Mouse (Mus musculus) embryo, embryonic 10 days (tissue): ENCODE results near the gene Def8.
"Not testable (repeated sequence)": the region's sequence is repeated elsewhere in the genome, so short reads cannot be mapped to it uniquely, and the experiment has no call there.

ENCODE experiments used
- DNase-seq: peaks from one replicate; pipeline ENCODE4 v3.0.0-alpha.2; 2015; ENCODE audit warnings: low spot score

Gene Def8

GRCm38 (mm10) chr8:123414255-123414654, 9.1 kb upstream of the Def8 start:
- peak; percentile 71 for DNase-seq

- DNase-seq: not testable (repeated sequence)
These were observed 8.2 kb upstream of the Def8 start for GRCm38 (mm10) chr8:123414997-123415696.

DNA sequence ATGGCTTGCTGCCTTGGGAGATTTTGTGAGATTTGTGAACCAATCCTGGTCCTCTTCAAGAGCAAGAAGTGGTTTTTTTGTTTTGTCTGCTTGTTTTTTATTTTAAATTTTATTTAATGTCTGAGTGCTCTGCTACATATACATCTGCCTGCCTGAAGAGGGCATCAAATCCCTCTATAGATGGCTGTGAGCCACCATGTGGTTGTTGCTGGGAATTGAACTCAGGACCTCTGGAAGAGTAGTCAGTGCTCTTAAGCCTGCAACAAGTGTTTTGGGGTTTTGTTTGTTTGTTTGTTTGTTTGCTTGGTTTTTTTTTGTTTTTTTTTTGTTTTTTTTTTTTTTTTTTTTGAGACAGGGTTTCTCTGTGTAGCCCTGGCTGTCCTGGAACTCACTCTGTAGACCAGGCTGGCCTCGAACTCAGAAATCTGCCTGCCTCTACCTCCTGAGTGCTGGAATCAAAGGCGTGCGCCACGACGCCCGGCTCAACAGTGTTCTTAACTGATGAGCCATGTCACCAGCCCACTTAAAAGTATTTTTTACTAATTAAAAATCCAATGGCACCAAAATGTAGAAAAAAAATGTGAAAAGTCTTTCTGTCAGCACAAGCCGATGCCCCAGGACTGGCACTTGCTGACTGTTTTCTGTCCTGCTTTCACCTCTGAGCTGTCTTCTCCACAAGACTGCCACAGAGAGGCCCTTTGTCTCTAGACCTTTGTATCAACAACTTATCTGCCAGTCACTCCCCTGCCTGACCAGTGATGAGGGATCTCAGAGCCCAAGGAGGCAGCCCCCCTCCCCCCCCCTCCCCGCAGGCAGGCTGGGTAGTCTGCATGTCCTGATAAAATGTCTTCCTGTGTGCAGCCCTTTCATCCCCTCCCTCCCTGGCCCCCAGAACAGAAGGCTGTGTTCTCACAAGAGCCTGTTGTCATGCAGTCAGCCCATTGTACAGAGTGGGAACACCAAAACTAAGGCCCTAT, 7.1 kb upstream of the Def8 start:
- DNase-seq: no peak

- no peak for DNase-seq
These were observed 6.3 kb upstream of the Def8 start for GRCm38 (mm10) chr8:123416944-123417555.

GRCm38 (mm10) chr8:123419711-123420110, 3.6 kb upstream of the Def8 start:
- DNase-seq: no peak

DNA sequence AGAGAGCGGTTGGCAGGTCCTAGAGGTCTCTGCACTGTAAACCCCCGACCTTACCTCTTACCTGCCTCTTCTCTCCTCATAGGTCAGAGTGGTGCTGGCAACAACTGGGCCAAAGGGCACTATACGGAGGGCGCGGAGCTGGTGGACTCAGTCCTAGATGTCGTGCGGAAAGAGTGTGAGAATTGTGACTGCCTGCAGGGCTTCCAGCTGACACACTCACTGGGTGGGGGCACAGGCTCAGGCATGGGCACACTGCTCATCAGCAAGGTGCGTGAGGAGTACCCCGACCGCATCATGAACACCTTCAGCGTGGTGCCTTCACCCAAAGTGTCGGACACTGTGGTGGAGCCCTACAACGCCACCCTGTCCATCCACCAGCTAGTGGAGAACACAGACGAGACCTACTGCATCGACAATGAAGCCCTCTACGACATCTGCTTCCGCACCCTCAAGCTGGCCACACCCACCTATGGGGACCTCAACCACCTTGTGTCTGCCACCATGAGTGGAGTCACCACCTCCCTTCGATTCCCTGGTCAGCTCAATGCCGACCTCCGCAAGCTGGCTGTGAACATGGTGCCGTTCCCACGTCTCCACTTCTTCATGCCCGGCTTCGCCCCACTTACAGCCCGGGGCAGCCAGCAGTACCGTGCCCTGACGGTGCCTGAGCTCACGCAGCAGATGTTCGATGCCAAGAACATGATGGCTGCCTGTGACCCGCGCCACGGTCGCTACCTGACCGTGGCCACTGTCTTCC, 2.6 kb upstream of the Def8 start:
- no peak for DNase-seq

DNA sequence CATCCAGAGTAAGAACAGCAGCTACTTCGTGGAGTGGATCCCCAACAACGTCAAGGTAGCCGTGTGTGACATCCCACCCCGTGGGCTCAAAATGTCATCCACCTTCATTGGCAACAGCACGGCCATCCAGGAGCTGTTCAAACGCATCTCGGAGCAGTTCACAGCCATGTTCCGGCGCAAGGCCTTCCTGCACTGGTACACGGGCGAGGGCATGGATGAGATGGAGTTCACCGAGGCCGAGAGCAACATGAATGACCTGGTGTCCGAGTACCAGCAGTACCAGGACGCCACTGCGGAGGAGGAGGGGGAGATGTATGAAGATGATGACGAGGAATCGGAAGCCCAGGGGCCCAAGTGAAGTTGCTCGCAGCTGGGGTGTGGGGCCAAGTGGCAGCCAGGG, 2.0 kb upstream of the Def8 start:
- DNase-seq: no peak

DNA sequence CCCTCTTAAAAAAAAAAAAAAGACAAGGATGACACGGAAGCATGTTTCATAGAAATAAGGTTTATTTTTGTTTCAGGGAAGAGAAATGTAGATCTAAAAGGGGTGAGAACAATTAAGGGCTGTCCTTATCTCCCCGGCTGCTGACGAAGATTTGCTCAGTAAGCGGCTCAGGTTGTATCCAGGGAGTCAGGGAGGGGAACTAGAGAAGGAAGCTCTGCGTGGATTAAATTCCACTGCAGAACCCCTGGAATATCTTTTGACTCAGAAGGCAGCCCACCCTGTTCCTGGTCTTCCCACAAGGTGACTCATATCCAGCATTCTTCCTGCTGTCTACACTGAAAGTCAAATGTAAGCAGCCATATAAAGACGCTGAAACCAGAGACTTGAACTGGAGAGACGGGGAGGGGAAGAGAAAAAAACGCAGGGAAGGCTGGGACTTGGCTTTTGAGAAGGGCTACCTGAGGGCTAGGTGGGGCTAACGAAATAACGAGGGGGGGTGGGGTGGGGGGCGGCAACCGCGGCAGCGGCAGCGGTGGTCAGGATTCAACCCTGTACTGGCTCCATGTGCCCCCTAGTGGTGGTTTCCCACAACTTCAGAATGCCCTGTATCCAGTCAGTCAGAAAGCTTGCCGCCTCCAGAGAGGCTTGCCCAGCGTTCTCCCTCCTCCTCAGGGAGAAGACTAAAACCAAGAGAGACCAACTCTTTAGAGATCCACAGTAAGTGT, 1.1 kb upstream of the Def8 start:
- DNase-seq: peak; percentile 84

DNA sequence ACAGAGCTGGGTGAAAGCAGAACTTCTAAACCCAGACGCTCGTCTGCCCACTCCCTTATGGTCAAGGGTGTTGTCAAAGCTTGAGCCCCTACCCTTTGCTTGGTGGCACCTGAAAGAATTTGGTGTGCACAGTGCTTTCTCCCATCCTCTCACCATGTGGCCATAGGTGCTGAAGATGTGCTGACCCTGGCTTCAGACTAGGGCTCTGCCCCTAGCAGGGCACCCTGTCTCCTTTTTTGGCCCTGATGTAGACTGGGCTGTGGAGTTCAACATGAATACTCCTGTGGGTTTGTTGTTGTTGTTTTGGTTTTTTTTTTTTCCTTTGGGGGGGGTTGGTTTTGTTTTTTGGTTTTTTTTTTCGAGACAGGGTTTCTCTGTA, 557 bp upstream of the Def8 start:
- no peak for DNase-seq

- DNase-seq: no peak
These were observed 3.5 kb downstream of the Def8 start for GRCm38 (mm10) chr8:123426511-123427509.

- DNase-seq: no peak
These were observed 4.4 kb downstream of the Def8 start for GRCm38 (mm10) chr8:123427639-123428275.

DNA sequence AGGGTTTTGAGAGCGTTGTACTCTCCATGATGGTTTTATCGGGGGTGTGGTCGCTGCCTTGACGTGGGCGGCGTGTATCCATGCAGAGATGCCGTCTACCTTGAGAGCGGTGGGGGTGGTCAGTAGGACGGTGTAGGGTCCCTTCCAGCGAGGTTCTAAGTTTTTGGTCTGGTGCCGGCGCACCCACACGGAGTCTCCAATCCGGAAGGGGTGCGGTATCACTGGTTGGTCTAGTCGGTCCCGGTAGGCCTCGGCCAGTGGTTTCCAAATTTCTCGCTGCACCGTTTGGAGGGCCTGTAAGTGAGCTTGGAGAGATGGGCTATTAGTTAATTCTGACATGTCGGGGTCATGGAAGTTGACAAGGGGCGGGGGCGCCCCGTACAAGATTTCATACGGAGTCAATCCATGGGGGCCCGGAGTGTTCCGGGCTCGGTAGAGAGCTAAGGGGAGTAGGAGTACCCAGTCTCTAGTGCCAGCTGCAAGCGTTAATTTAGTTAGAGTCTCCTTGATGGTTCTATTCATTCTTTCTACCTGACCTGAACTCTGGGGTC, 5.1 kb downstream of the Def8 start:
- DNase-seq: no peak

DNA sequence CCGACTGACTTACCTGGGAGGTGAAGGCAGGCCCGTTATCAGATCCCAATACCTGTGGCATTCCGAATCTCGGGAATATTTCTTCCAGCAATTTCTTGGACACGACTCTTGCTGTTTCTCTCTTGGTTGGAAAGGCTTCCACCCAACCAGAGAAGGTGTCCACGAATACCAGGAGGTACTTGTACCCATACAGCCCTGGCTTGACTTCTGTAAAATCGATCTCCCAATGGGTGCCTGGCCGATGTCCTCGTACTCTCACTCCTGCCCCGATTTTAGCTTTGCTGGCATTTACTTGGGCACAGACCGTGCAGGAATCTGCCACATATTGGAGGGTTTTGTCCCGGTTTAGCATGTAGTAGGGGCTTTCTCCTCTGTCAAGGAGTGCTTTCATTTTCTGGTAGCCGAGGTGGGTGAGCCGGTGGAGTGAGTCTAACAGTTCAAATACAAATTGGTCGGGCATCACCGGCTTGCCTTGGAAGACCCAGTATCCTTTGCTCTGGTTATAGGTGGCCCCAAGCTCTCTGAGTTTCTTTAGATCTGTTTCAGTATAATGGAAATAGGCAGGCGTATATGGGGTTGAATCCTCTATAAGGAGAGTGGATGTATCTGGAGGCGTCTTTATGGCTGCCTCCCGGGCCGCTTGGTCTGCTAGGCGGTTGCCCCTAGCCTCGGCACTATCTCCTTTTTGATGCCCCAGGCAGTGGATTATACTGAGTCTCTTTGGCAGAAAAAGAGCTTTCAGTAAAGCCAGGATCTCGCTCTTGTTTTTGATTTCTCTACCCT, 5.8 kb downstream of the Def8 start:
- no peak for DNase-seq

DNA sequence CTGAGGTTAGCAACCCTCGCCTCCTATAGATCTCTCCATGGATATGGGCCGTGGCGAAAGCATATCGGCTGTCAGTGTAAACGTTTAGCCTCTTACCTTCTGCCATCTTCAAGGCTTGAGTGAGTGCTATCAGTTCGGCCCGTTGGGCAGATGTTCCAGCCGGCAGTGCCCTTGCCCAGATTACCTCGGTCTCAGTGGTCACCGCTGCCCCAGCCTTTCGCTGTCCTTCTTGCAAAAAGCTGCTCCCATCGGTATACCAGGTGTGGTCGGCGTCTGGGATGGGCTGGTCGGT, 6.3 kb downstream of the Def8 start:
- DNase-seq: not testable (repeated sequence)

- not testable (repeated sequence) for DNase-seq
These were observed 7.6 kb downstream of the Def8 start for GRCm38 (mm10) chr8:123430936-123431335.

GRCm38 (mm10) chr8:123431616-123432365, 8.5 kb downstream of the Def8 start:
- DNase-seq: no peak

DNA sequence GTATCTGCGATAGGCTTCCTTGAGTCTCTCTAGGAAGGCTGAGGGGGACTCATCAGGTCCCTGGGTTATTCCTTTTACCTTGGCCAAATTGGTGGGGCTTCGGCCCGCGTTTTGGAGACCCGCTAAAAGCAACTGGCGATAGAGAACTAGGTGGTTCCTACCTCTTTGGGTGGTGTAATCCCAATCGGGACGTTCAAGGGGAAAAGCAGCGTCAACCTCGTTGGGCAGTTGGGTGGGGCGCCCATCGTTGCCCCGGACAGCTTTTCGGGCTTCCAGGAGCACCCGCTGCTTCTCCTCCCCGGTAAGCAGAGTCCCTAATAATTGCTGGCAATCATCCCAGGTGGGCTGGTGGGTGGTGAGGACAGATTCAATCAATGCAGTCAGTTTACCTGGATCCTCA, 9.1 kb downstream of the Def8 start:
- no peak for DNase-seq
